Mouse (Mus musculus) adrenal gland, adult 2 months (tissue): Measurements from ENCODE around the gene Slc2a6. TPM values are rescaled to one million over a fixed set of nuclear protein-coding genes. Genes with fewer than 3 reads are reported as not detected.

ENCODE experiments used
- polyA plus RNA-seq: library from polyadenylated mRNA; depleted of rRNA; stranded (reverse); fragments of >200 nt; gene quantifications from 2 replicates; pipeline ENCODE4 v1.2.3, GENCODE M21; 2012; rRNA removed
- total RNA-seq, 2 experiments: library from RNA; stranded (reverse); gene quantifications; 2 replicates each; pipeline ENCODE4 v1.2.3; 2021

Slc2a6 gene
- total and polyA plus RNA-seq, 3 experiments, result 0.76 to 1.7 (median 0.78) TPM

Other genes with a start within 250 kb of the Slc2a6 start
- gene Abo, start 163.0 kb downstream of the Slc2a6 start, total RNA-seq, result not detected
- not detected in 2 replicates for gene Abo, start 163.0 kb downstream of the Slc2a6 start, polyA plus RNA-seq
- gene Surf6, start 125.1 kb downstream of the Slc2a6 start, total RNA-seq, result 10 to 100 TPM; 23.9 to 26.6 TPM
- gene Surf6, start 125.1 kb downstream of the Slc2a6 start, polyA plus RNA-seq, result 5.1 and 5.2 TPM in 2 replicates
- 10 to 100 TPM; 48.3 to 56.8 TPM for gene Med22, start 117.3 kb downstream of the Slc2a6 start, total RNA-seq
- 45.0 and 45.5 TPM in 2 replicates for gene Med22, start 117.3 kb downstream of the Slc2a6 start, polyA plus RNA-seq
- 100 to 1,000 TPM; 543 to 545 TPM for gene Rpl7a, start 117.2 kb downstream of the Slc2a6 start, total RNA-seq
- 233 and 258 TPM in 2 replicates for gene Rpl7a, start 117.2 kb downstream of the Slc2a6 start, polyA plus RNA-seq
- 10 to 100 TPM; 38.4 to 47.9 TPM for gene Surf2, start 111.6 kb downstream of the Slc2a6 start, total RNA-seq
- 22.5 and 28.5 TPM in 2 replicates for gene Surf2, start 111.6 kb downstream of the Slc2a6 start, polyA plus RNA-seq
- 100 to 1,000 TPM; 108 to 115 TPM for gene Surf1, start 111.5 kb downstream of the Slc2a6 start, total RNA-seq
- gene Surf1, start 111.5 kb downstream of the Slc2a6 start, polyA plus RNA-seq, result 67.9 and 77.7 TPM in 2 replicates
- gene Surf4, start 94.1 kb downstream of the Slc2a6 start, total RNA-seq, result 100 to 1,000 TPM; 162 to 168 TPM
- gene Surf4, start 94.1 kb downstream of the Slc2a6 start, polyA plus RNA-seq, result 424 and 468 TPM in 2 replicates
- gene Stkld1, start 94.0 kb downstream of the Slc2a6 start, total RNA-seq, result under 1 TPM; 0.17 to 0.29 TPM
- gene Stkld1, start 94.0 kb downstream of the Slc2a6 start, polyA plus RNA-seq, result 0.06 and 0.48 TPM in 2 replicates
- 10 to 100 TPM; 23.6 to 41.4 TPM for gene Rexo4, start 63.6 kb downstream of the Slc2a6 start, total RNA-seq
- 7.1 and 10.1 TPM in 2 replicates for gene Rexo4, start 63.6 kb downstream of the Slc2a6 start, polyA plus RNA-seq
- gene Adamts13, start 54.6 kb downstream of the Slc2a6 start, total RNA-seq, result not detected
- gene Adamts13, start 54.6 kb downstream of the Slc2a6 start, polyA plus RNA-seq, result 0.04 TPM in 1 of 2 replicates, not detected in the other
- 10 to 100 TPM; 40.2 to 52.4 TPM for gene Cacfd1, start 18.1 kb downstream of the Slc2a6 start, total RNA-seq
- gene Cacfd1, start 18.1 kb downstream of the Slc2a6 start, polyA plus RNA-seq, result 80.1 and 109 TPM in 2 replicates
- gene Mymk, start 44.2 kb upstream of the Slc2a6 start, total RNA-seq, result not detected
- gene Mymk, start 44.2 kb upstream of the Slc2a6 start, polyA plus RNA-seq, result 0.08 TPM in 1 of 2 replicates, not detected in the other
- gene Adamtsl2, start 51.4 kb upstream of the Slc2a6 start, total RNA-seq, result 10 to 100 TPM; 24.8 to 25.4 TPM
- 20.9 and 28.5 TPM in 2 replicates for gene Adamtsl2, start 51.4 kb upstream of the Slc2a6 start, polyA plus RNA-seq
- 1 to 10 TPM; 2.1 to 2.9 TPM for gene Fam163b, start 114.5 kb upstream of the Slc2a6 start, total RNA-seq
- gene Fam163b, start 114.5 kb upstream of the Slc2a6 start, polyA plus RNA-seq, result 1.4 and 1.5 TPM in 2 replicates
- gene Dbh, start 137.2 kb upstream of the Slc2a6 start, total RNA-seq, result 100 to 1,000 TPM; 348 to 637 TPM
- 306 and 321 TPM in 2 replicates for gene Dbh, start 137.2 kb upstream of the Slc2a6 start, polyA plus RNA-seq
- 1 to 10 TPM; 8.3 to 9.9 TPM for gene Sardh, start 220.3 kb upstream of the Slc2a6 start, total RNA-seq
- gene Sardh, start 220.3 kb upstream of the Slc2a6 start, polyA plus RNA-seq, result 16.8 and 21.3 TPM in 2 replicates